Mouse (Mus musculus): ENCODE measurements at regions not wholly inside any gene's neighbourhood (a gene's known extent, or its start where the extent isn't known, plus 50 kb on each side); places are given as distances from the start of the nearest gene placed in this dataset.
A peak's percentile ranks its signal among the peaks of the same experiment; 100 is the strongest.

- Histone ChIP-seq H3K9ac (ENCODE audit: low read depth, low read length) (no peak overlapping the region), H3K27me3 (ENCODE audit: control insufficient read depth, insufficient read depth, low read length) (no peaks in the 10 kb centered on the region), H3K27ac (ENCODE audit: low read depth, low read length) (no peak overlapping the region), H3K4me3 (ENCODE audit: low read length) (no peak overlapping the region), H3K36me3 (ENCODE audit: control insufficient read depth, insufficient read depth, low read length) (no peaks in the 10 kb centered on the region), H3K9me3 (ENCODE audit: control insufficient read depth, low read length) (no peaks in the 10 kb centered on the region), H3K4me2 (replicated peaks; ENCODE audit: low read depth, low read length) (no peak overlapping the region), H3K4me1 (ENCODE audit: control insufficient read depth, insufficient read depth, low read length) (no peaks in the 10 kb centered on the region)
- no peak for ATAC-seq (ENCODE audit: low FRiP score, low TSS enrichment)
- 52% methylated on average over 4 of the region's 4 CpGs for whole genome bisulfite sequencing
Measured at GRCm38 (mm10) chr17:51407046-51407445, 227.9 kb upstream of the Tbc1d5 start.

GRCm38 (mm10) chr17:51405059-51405458, 225.9 kb upstream of the Tbc1d5 start:
- Histone ChIP-seq H3K36me3 (ENCODE audit: control insufficient read depth, insufficient read depth, low read length) (no peaks in the 10 kb centered on the region), H3K4me3 (ENCODE audit: low read length) (no peak overlapping the region), H3K9me3 (ENCODE audit: control insufficient read depth, low read length) (no peaks in the 10 kb centered on the region), H3K9ac (ENCODE audit: low read depth, low read length) (no peak overlapping the region), H3K4me1 (ENCODE audit: control insufficient read depth, insufficient read depth, low read length) (no peaks in the 10 kb centered on the region), H3K4me2 (replicated peaks; ENCODE audit: low read depth, low read length) (no peak overlapping the region), H3K27me3 (ENCODE audit: control insufficient read depth, insufficient read depth, low read length) (no peaks in the 10 kb centered on the region), H3K27ac (ENCODE audit: low read depth, low read length) (no peak overlapping the region)
- ATAC-seq (ENCODE audit: low FRiP score, low TSS enrichment) = no peak
- WGBS = 81% methylated on average over 3 of the region's 3 CpGs

- 70% methylated on average over 7 of the region's 7 CpGs for WGBS
- no peak overlapping the region for H3K27ac ChIP-seq (ENCODE audit: low read depth, low read length)
- no peak for ATAC-seq (ENCODE audit: low FRiP score, low TSS enrichment)
Measured at GRCm38 (mm10) chr17:51397973-51398372, 218.8 kb upstream of the Tbc1d5 start.

GRCm38 (mm10) chr17:51393771-51394221, 214.6 kb upstream of the Tbc1d5 start:
- 78% methylated on average over 11 of the region's 11 CpGs for WGBS
- Histone ChIP-seq H3K27me3 (ENCODE audit: control insufficient read depth, insufficient read depth, low read length) (no peaks in the 10 kb centered on the region), H3K4me2 (replicated peaks; ENCODE audit: low read depth, low read length) (no peak overlapping the region), H3K4me3 (ENCODE audit: low read length) (no peak overlapping the region), H3K36me3 (ENCODE audit: control insufficient read depth, insufficient read depth, low read length) (no peaks in the 10 kb centered on the region), H3K27ac (ENCODE audit: low read depth, low read length) (no peak overlapping the region), H3K9ac (ENCODE audit: low read depth, low read length) (no peak overlapping the region), H3K4me1 (ENCODE audit: control insufficient read depth, insufficient read depth, low read length) (no peaks in the 10 kb centered on the region), H3K9me3 (ENCODE audit: control insufficient read depth, low read length) (no peaks in the 10 kb centered on the region)
- ATAC-seq (ENCODE audit: low FRiP score, low TSS enrichment) = no peak

More at GRCm38 (mm10) chr17:51397973-51398372, 218.8 kb upstream of the Tbc1d5 start:
- Histone ChIP-seq H3K27me3 (ENCODE audit: control insufficient read depth, insufficient read depth, low read length) (no peaks in the 10 kb centered on the region), H3K9me3 (ENCODE audit: control insufficient read depth, low read length) (no peaks in the 10 kb centered on the region), H3K9ac (ENCODE audit: low read depth, low read length) (no peak overlapping the region), H3K4me2 (replicated peaks; ENCODE audit: low read depth, low read length) (no peak overlapping the region), H3K36me3 (ENCODE audit: control insufficient read depth, insufficient read depth, low read length) (no peaks in the 10 kb centered on the region), H3K4me3 (ENCODE audit: low read length) (no peak overlapping the region), H3K4me1 (ENCODE audit: control insufficient read depth, insufficient read depth, low read length) (no peaks in the 10 kb centered on the region)

GRCm38 (mm10) chr17:51391871-51392270, 212.7 kb upstream of the Tbc1d5 start:
- Histone ChIP-seq H3K36me3 (ENCODE audit: control insufficient read depth, insufficient read depth, low read length) (no peaks in the 10 kb centered on the region), H3K9ac (ENCODE audit: low read depth, low read length) (no peak overlapping the region), H3K4me1 (ENCODE audit: control insufficient read depth, insufficient read depth, low read length) (no peaks in the 10 kb centered on the region), H3K9me3 (ENCODE audit: control insufficient read depth, low read length) (no peaks in the 10 kb centered on the region), H3K4me3 (ENCODE audit: low read length) (no peak overlapping the region), H3K4me2 (replicated peaks; ENCODE audit: low read depth, low read length) (no peak overlapping the region), H3K27me3 (ENCODE audit: control insufficient read depth, insufficient read depth, low read length) (no peaks in the 10 kb centered on the region), H3K27ac (ENCODE audit: low read depth, low read length) (no peak overlapping the region)
- WGBS = 93% methylated on average over 10 of the region's 10 CpGs
- no peak for ATAC-seq (ENCODE audit: low FRiP score, low TSS enrichment)

- no peaks in the 10 kb centered on the region for H3K4me1 ChIP-seq (ENCODE audit: control insufficient read depth, insufficient read depth, low read length)
- no peaks in the 10 kb centered on the region for H3K9me3 ChIP-seq (ENCODE audit: control insufficient read depth, low read length)
- no peak for ATAC-seq (ENCODE audit: low FRiP score, low TSS enrichment)
- H3K4me3 ChIP-seq (ENCODE audit: low read length) = no peak overlapping the region
- 69% methylated on average over 6 of the region's 6 CpGs for WGBS
- no peaks in the 10 kb centered on the region for H3K27me3 ChIP-seq (ENCODE audit: control insufficient read depth, insufficient read depth, low read length)
- H3K9ac ChIP-seq (ENCODE audit: low read depth, low read length) = no peak overlapping the region
- no peaks in the 10 kb centered on the region for H3K36me3 ChIP-seq (ENCODE audit: control insufficient read depth, insufficient read depth, low read length)
- H3K27ac ChIP-seq (ENCODE audit: low read depth, low read length) = no peak overlapping the region
- no peak overlapping the region for H3K4me2 ChIP-seq (replicated peaks; ENCODE audit: low read depth, low read length)
Measured at GRCm38 (mm10) chr17:51382552-51382951, 203.4 kb upstream of the Tbc1d5 start.

GRCm38 (mm10) chr17:51371937-51372479, 192.9 kb upstream of the Tbc1d5 start:
- Histone ChIP-seq H3K27me3 (ENCODE audit: control insufficient read depth, insufficient read depth, low read length) (no peaks in the 10 kb centered on the region), H3K9me3 (ENCODE audit: control insufficient read depth, low read length) (no peaks in the 10 kb centered on the region), H3K36me3 (ENCODE audit: control insufficient read depth, insufficient read depth, low read length) (no peaks in the 10 kb centered on the region), H3K9ac (ENCODE audit: low read depth, low read length) (no peak overlapping the region), H3K4me1 (ENCODE audit: control insufficient read depth, insufficient read depth, low read length) (0 out of 2 replicates have a peak, but pooled peaks cover 3% of the 10 kb centered on the region), H3K4me3 (ENCODE audit: low read length) (no peak overlapping the region), H3K4me2 (replicated peaks; ENCODE audit: low read depth, low read length) (no peak overlapping the region), H3K27ac (ENCODE audit: low read depth, low read length) (no peak overlapping the region)
- ATAC-seq (ENCODE audit: low FRiP score, low TSS enrichment) = no peak
- WGBS = 60% methylated on average over 7 of the region's 7 CpGs

GRCm38 (mm10) chr17:51370990-51371389, 191.8 kb upstream of the Tbc1d5 start:
- H3K9ac ChIP-seq (ENCODE audit: low read depth, low read length) = no peak overlapping the region
- no peaks in the 10 kb centered on the region for H3K27me3 ChIP-seq (ENCODE audit: control insufficient read depth, insufficient read depth, low read length)
- no peak for ATAC-seq (ENCODE audit: low FRiP score, low TSS enrichment)
- no peak overlapping the region for H3K4me2 ChIP-seq (replicated peaks; ENCODE audit: low read depth, low read length)
- no peak overlapping the region for H3K4me3 ChIP-seq (ENCODE audit: low read length)
- WGBS = 90% methylated on average over 7 of the region's 7 CpGs
- 0 out of 2 replicates have a peak, but pooled peaks cover 3% of the 10 kb centered on the region for H3K4me1 ChIP-seq (ENCODE audit: control insufficient read depth, insufficient read depth, low read length)
- no peaks in the 10 kb centered on the region for H3K9me3 ChIP-seq (ENCODE audit: control insufficient read depth, low read length)
- H3K36me3 ChIP-seq (ENCODE audit: control insufficient read depth, insufficient read depth, low read length) = no peaks in the 10 kb centered on the region
- H3K27ac ChIP-seq (ENCODE audit: low read depth, low read length) = no peak overlapping the region

GRCm38 (mm10) chr17:51370085-51370484, 190.9 kb upstream of the Tbc1d5 start:
- Histone ChIP-seq H3K4me2 (replicated peaks; ENCODE audit: low read depth, low read length) (no peak overlapping the region), H3K9me3 (ENCODE audit: control insufficient read depth, low read length) (no peaks in the 10 kb centered on the region)
- peak; percentile 57 for ATAC-seq (ENCODE audit: low FRiP score, low TSS enrichment)

More at GRCm38 (mm10) chr17:51370085-51370484, 190.9 kb upstream of the Tbc1d5 start:
- Histone ChIP-seq H3K4me1 (ENCODE audit: control insufficient read depth, insufficient read depth, low read length) (0 out of 2 replicates have a peak, but pooled peaks cover 3% of the 10 kb centered on the region), H3K4me3 (ENCODE audit: low read length) (no peak overlapping the region), H3K27ac (ENCODE audit: low read depth, low read length) (no peak overlapping the region), H3K9ac (ENCODE audit: low read depth, low read length) (no peak overlapping the region), H3K36me3 (ENCODE audit: control insufficient read depth, insufficient read depth, low read length) (no peaks in the 10 kb centered on the region), H3K27me3 (ENCODE audit: control insufficient read depth, insufficient read depth, low read length) (no peaks in the 10 kb centered on the region)
- WGBS = 31% methylated on average over 9 of the region's 9 CpGs
